Mouse (Mus musculus) myocyte (in vitro differentiated cells): Measurements from ENCODE around the gene Slc39a9.

ENCODE experiments used
- POLR2A ChIP-seq: IDR thresholded peaks from one replicate; pipeline ENCODE4 v1.6.1; 2011; ENCODE audit warnings: low read depth, mild to moderate bottlenecking, control low read depth, moderate library complexity; ENCODE audit not compliant: insufficient read length
- POLR2AphosphoS2 ChIP-seq: IDR thresholded peaks from one replicate; pipeline ENCODE4 v1.6.1; 2011; ENCODE audit warnings: low read depth, control low read depth; ENCODE audit not compliant: insufficient read length
- REST ChIP-seq: IDR thresholded peaks from one replicate; pipeline ENCODE4 v1.6.1; 2011; ENCODE audit warnings: mild to moderate bottlenecking, control low read depth, moderate library complexity; ENCODE audit not compliant: insufficient read depth, insufficient read length

- TF ChIP-seq POLR2A (no peak), POLR2AphosphoS2 (no peak), REST (no peak)
Observed at GRCm38 (mm10) chr12:80594781-80595180, 48.9 kb upstream of the Slc39a9 start.
